Mouse (Mus musculus): ENCODE data around the gene Kcnc1.
A peak's percentile ranks its signal among the peaks of the same experiment; 100 is the strongest.

Gene Kcnc1

GRCm38 (mm10) chr7:46422764-46423412 is 26.6 kb downstream of the Kcnc1 start:
- peak; percentile 54 for DNase-seq (ENCODE audit: low read depth)

- no peak for DNase-seq (ENCODE audit: low read depth)
These were observed 27.7 kb downstream of the Kcnc1 start for GRCm38 (mm10) chr7:46423951-46424350.

- DNase-seq (ENCODE audit: low read depth) = no peak
These were observed 28.7 kb downstream of the Kcnc1 start for GRCm38 (mm10) chr7:46425012-46425411.

DNA sequence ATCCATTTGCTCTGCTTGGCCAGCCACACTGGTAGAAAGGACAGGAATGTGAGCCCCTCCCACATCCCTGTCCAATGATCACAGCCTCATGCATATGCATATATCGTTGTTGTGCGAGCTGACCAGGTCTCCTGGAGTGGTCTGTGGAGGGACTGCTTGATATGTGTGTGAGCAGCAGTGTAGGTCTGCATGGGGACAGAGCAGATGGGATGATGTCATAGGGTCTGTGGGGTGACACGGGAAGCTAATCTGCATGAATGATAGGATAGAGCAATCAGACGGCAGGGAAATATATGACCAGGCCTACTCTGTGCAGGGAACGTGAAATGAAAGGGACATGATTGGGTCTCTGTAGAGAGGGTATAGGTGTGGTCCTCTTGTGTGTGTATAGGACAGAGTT is 37.6 kb downstream of the Kcnc1 start:
- DNase-seq (ENCODE audit: low read depth) = no peak

DNA sequence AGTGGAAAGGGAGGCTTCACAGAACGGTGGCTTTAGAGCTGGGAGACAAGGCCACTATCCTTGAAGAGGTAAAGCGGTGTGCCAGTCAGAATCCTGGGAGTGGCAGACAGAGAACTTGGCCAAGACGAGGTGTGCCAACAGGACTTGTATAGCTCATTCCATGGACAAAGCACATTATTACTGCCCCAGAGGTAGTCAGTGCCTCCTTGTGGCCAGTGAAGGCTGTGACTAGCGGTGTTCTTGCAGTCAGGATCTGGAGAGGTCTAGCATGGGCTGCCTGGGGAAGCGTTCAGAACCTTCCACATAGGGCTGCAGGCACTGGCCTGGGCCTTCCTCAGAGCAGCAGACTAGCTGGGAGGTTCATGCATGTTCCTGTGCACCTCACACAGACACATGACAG is 39.5 kb downstream of the Kcnc1 start:
- DNase-seq (ENCODE audit: low read depth) = no peak

DNA sequence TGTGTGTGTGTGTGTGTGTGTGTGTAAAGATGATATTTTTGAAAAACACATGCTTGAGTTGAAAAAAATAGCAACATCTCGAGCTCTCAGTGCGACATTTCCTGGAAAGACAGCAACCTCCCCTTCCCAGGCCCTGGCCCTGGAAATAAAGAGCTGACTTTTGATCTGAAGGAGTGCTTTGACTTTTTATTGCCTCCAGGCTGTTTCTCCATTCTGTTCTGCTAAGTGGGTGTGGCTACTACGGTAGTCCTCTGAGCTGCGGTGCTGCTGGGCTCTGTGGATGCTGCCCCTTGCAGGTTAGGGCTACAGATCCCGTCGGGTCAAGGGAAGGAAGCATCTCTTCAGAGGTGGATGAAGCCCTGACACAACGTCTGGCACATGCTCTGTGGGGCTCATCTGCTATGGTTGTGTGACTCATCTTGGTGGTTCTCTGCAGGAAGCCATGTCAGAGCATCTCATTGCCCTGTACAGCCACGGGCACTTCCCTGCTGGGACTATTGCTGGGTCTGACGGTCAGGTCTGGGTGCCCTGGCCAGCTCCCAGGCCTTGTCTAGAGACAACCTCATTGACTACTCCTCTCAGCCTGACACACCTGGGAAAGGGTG is 42.3 kb downstream of the Kcnc1 start:
- no peak for DNase-seq (ENCODE audit: low read depth)

DNA sequence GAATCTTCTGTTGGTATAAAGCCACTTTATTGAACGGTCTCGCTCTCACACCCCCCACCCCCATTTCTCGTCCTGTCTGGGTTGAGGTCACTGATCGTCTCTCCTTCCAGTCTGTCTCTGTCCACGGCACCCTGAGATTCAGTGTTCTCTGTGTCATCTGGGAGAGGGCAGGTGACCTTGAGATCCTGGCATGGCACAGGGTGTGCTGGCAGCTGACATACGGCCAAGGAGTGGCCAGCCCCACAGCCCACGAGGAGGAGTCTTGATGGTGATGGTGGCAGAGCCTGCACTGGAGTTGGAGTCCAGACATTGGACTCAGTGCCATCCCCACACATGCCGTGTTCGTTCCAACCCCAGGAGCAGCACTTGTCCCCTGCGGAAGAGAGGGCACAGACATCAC is 46.9 kb downstream of the Kcnc1 start:
- no peak for DNase-seq (ENCODE audit: low read depth)

- DNase-seq (ENCODE audit: low read depth) = no peak
These were observed 49.6 kb downstream of the Kcnc1 start for GRCm38 (mm10) chr7:46445896-46446295.

DNA sequence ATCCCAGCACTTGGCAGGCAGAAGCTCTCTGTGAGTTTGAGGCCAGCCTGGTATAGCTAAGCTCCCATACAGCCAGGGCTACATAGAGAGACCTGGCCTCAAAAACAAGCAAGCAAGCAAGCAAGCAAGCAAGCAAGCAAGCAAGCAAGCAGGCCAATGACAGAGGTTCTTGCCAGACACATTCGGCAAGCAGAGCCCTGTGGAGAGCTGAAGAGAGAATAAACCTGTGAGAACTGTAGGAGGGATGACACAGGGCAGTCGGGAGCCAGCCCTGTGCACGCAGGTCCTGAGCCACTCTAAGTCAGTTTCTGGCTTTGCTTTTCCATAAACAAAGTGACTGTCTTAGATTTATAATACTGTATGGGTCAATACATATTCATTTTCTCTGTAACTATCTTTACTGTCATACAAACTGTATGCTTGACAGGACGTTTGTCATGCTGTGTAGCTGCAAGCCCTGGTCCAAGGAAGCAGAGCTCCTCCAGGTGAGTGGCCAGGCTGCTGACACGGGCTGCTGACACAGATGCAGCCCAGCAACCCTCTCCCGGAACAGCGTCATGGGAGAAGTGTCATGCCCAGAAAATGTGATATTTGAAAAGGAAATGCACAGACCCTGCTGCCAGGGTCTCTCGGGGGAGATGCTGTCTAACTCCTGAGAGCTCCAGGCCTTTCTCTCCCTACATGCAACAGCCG is 51.3 kb downstream of the Kcnc1 start:
- DNase-seq (ENCODE audit: low read depth) = no peak

- peak; percentile 4 for DNase-seq (ENCODE audit: low read depth)
These were observed 52.8 kb downstream of the Kcnc1 start for GRCm38 (mm10) chr7:46448922-46449645.

- DNase-seq (ENCODE audit: low read depth) = no peak
These were observed 57.8 kb downstream of the Kcnc1 start for GRCm38 (mm10) chr7:46453930-46454679.

GRCm38 (mm10) chr7:46457889-46458288 is 61.6 kb downstream of the Kcnc1 start:
- no peak for DNase-seq (ENCODE audit: low read depth)

DNA sequence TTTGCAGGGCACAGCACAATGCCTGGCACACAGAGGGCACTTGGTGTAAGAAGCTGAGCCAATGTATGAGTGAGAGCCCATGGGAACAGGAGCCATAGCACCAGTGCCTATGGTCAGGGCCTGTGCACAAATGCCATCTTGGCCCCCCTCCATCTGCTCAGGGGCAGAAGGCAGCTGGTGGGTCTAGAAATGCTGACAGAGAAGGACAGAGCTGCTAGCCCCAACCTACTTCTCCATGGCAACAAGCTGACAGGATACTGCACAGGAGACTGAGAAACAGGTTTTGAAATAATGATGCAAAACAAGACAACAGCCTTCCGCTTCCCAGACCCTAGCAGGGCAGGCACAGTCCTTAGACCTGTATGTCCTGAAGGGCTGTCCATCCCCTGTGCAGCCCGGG is 62.9 kb downstream of the Kcnc1 start:
- no peak for DNase-seq (ENCODE audit: low read depth)

DNA sequence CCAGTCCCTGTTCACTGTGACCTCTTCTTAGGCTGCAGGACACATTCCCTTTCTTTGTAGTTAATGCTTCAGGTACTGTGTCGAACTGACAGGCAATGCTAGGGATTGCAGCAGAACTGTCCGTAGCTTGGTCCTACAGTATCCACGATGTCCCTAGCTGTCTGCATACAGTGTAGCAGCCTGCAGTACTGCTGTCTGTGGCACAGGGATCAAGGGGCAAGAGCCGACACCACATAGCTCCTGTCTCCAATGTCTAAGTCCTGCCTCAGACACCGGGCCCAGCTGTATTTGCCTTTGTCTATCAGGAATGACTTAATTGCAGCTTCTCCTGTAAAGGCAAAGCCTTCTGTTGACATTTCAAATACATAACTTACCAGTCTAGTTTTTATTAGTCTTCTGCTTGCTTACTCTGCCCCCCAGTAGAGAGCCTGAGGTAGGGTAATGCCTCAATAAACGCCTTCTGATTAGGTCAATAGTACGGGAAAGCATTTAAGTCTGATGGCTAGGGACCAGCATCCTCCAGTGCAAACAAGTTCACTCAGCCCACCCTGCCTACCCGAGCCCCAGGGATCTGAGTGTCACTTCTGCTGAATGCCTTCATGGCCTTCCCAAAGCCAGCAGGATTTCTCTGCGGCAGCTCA is 63.4 kb downstream of the Kcnc1 start:
- DNase-seq (ENCODE audit: low read depth) = no peak

DNA sequence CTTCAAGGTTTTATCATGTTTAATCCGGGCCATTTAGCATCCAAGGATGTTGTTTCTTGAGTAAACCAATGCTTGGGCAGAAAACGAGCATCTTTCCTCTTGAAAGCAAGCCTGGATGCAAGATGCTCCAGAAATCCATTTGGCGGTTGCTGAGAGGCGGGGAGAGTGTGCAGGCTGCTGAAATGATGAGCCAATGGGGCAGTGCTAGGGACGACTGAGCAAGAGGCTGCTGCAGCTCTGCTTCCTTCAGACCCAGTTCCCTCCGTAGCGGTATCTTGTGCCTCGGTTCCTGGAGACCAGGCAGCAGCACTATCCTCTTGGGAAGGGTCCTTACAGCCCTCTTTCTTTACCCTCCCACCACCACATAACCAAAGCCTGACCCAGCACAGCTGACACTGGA is 66.0 kb downstream of the Kcnc1 start:
- no peak for DNase-seq (ENCODE audit: low read depth)

GRCm38 (mm10) chr7:46463136-46463535 is 66.8 kb downstream of the Kcnc1 start:
- no peak for DNase-seq (ENCODE audit: low read depth)

- DNase-seq (ENCODE audit: low read depth) = no peak
These were observed 70.2 kb downstream of the Kcnc1 start for GRCm38 (mm10) chr7:46466422-46466981.

DNA sequence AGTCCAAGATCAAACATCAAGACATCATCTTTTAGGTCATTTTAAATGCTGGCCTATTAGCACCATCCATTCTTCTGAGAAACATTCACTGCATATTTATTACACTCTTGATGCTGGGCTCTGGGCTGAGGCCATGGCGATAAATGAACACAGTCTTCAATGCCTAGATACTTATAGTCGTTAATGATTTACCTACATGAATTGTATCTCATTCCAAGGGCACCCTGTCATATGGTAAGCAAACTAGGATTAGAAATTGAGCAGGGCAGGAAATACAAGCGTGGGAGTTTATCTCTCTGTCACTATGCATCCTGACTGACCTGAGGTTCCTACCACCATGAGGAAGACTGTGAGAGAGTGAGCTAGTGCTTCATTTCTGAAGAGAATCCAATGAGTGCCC is 73.2 kb downstream of the Kcnc1 start:
- DNase-seq (ENCODE audit: low read depth) = no peak

DNA sequence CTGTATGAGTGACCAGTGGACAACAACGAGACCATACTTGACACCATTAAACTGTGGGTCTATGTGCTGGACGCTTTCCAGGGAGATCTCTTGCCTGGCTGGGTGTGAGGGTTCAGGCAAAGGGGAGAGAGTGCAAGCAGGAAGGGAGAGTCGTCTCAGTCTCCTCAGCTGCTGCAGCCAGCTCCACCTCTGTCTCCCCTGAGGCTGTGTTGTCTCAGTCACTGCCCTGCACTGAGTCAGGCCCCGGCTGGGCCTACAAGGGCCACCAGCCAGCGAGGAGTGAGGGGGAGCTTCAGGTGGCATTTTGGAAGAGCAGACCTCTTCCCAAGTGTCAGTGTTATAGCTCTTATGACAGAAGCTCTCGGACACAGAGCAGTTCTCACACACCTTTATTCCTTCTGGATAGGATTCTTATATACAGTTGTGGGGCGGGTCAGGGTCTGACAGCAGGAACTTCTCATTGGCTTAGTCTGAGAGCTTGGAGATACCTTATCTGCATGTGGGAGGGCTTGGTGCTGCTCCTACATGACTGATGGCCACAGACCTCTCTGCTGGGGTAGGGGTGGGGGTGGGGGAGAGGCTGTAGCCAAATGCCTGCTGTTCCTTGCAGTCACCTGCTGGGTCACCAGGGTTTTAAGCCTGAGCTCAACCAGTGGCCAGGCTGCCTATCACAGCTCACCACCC is 74.9 kb downstream of the Kcnc1 start:
- no peak for DNase-seq (ENCODE audit: low read depth)

DNA sequence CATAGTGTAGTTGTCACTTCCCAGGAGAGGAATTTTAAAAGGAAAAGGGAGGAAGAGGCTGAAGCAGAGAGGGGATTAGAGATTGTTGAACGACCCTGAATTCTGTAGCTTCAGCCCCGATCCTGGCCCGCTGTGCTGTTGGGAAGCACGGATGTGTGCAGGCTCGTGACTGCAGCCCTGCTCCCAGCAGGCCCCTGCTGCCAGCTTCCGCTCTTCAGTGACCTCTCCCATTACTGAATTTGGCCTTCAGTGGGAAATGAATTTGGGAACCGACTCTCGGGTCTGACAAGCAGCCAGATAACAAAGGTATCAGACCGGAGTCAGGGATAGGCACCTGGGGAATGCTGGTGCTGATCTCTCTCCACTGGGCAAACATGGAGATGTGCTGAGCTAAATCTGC is 76.8 kb downstream of the Kcnc1 start:
- DNase-seq (ENCODE audit: low read depth) = no peak

- DNase-seq (ENCODE audit: low read depth) = no peak
These were observed 79.2 kb downstream of the Kcnc1 start for GRCm38 (mm10) chr7:46475464-46475863.
